Mouse (Mus musculus): Measurements from ENCODE around the gene Josd2. TPM values are rescaled to one million over a fixed set of nuclear protein-coding genes. Genes with fewer than 3 reads are reported as not detected.

The Josd2 gene
- polyA plus RNA-seq, 1 experiment from 2014 or later, result 115 TPM

DNA sequence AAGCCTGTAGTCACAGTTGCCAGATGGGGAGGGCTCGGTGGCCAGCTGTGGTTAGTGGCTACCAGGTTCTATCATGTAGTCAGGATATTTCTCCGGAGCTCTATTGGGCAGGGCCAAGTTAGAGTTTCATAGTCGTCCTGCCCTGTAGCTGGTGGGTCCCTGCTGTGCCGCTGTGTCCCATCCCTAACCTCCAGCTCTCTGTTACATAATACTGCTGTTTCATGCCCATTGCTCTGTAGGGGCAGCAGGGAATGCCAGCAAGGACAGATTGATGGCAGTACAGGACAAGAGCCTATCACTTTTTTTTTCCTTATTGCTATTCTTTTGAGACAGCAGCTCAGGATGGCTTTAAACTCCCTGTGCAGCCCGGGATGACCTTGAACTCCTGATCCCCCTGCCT, 32.0 kb upstream of the Josd2 start:
- Histone ChIP-seq H3K4me1 (replicated peaks; ENCODE audit: control insufficient read depth, insufficient read depth, low read length) (no peaks in the 10 kb centered on the region), H3K9ac (ENCODE audit: low read length) (no peak overlapping the region), H3K4me2 (ENCODE audit: low read depth, low read length) (no peak overlapping the region), H3K4me3 (ENCODE audit: low read length) (no peak overlapping the region), H3K9me3 (ENCODE audit: control insufficient read depth, low read length) (no peaks in the 10 kb centered on the region), H3K27ac (ENCODE audit: low read length) (no peak overlapping the region), H3K36me3 (ENCODE audit: control insufficient read depth, insufficient read depth, low read length) (no peaks in the 10 kb centered on the region), H3K27me3 (ENCODE audit: control insufficient read depth, insufficient read depth, low read depth, low read length) (peaks cover 27% of the 10 kb centered on the region)
- no peak for ATAC-seq (ENCODE audit: low read depth)
- 64% methylated on average over 5 of the region's 5 CpGs for WGBS

DNA sequence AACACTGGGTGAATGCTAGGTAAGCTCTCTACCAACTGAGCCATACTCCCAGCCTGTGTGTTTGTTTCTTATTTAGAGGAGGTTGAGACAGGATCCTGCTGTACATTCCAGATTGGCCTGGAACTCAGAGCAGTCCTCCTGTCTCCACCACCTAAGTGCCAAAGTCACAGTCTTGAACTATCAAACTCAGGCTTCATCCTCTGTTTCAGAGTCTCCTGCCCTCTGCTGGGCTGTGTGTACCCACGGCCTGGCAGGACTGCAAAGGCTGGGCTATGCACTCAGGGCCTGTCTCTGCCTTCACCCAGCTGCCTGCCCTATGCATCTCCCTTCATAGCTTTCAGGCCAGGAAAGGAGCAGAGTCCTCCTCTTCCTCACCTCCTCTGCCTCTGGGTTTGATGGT, 31.5 kb upstream of the Josd2 start:
- H3K4me1 ChIP-seq (replicated peaks; ENCODE audit: control insufficient read depth, insufficient read depth, low read length), result no peaks in the 10 kb centered on the region
- no peaks in the 10 kb centered on the region for H3K9me3 ChIP-seq (ENCODE audit: control insufficient read depth, low read length)
- no peak overlapping the region for H3K4me3 ChIP-seq (ENCODE audit: low read length)
- H3K4me2 ChIP-seq (ENCODE audit: low read depth, low read length), result no peak overlapping the region
- H3K27me3 ChIP-seq (ENCODE audit: control insufficient read depth, insufficient read depth, low read depth, low read length), result peaks cover 27% of the 10 kb centered on the region
- no peak overlapping the region for H3K27ac ChIP-seq (ENCODE audit: low read length)
- 0 out of 2 replicates have a peak, but pooled peaks have one; percentile 35 for ATAC-seq (ENCODE audit: low read depth)
- no peaks in the 10 kb centered on the region for H3K36me3 ChIP-seq (ENCODE audit: control insufficient read depth, insufficient read depth, low read length)
- no peak overlapping the region for H3K9ac ChIP-seq (ENCODE audit: low read length)
- 0% methylated on average over 1 of the region's 1 CpGs for WGBS

DNA sequence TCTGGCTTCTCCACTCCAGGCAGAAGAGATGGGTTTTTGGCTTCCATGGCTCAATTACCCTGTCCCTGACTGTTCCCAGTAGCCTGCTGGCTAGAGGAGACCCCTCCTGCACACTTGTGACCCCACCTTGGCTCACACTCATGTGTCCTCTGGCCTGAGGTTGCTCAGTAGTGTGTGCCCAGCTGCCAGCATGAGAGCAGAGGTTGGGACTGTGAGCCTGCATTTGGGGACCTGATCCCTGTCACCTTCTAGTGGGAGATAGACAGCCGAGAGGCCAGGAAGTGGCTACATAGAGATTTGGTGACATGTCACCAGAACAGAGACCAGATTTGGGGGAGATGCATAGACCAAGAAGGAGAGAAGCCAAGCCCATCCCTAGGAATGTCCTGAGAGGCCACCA, 30.6 kb upstream of the Josd2 start:
- Histone ChIP-seq H3K4me3 (ENCODE audit: low read length) (no peak overlapping the region), H3K9ac (ENCODE audit: low read length) (no peak overlapping the region), H3K27ac (ENCODE audit: low read length) (no peak overlapping the region), H3K27me3 (ENCODE audit: control insufficient read depth, insufficient read depth, low read depth, low read length) (peaks cover 28% of the 10 kb centered on the region), H3K4me2 (ENCODE audit: low read depth, low read length) (no peak overlapping the region), H3K36me3 (ENCODE audit: control insufficient read depth, insufficient read depth, low read length) (no peaks in the 10 kb centered on the region), H3K4me1 (replicated peaks; ENCODE audit: control insufficient read depth, insufficient read depth, low read length) (0 out of 2 replicates have a peak, but pooled peaks cover 2% of the 10 kb centered on the region), H3K9me3 (ENCODE audit: control insufficient read depth, low read length) (no peaks in the 10 kb centered on the region)
- ATAC-seq (ENCODE audit: low read depth), result no peak
- WGBS, result 56% methylated on average over 1 of the region's 1 CpGs

DNA sequence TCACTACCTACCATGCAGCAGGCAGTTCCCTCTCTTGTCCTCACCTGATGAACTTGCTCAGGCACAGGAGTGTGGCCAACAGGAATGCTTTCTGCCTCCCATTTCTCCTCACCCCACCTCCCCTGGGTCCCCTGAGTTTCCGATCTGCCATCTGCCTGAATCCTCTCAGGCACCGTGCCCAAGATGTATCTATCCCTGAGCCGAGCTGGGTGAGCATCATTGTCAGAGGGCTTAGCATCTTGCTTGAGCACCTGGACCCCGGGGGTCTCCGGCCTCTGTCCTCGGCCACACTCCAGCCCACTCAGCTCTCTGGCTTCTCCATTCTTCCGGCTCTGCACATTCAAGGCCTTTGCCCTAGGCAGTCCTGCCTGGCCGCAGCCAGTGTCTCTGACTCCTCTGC, 29.8 kb upstream of the Josd2 start:
- H3K9me3 ChIP-seq (ENCODE audit: control insufficient read depth, low read length), result no peaks in the 10 kb centered on the region
- no peak overlapping the region for H3K4me3 ChIP-seq (ENCODE audit: low read length)
- H3K27me3 ChIP-seq (ENCODE audit: control insufficient read depth, insufficient read depth, low read depth, low read length), result peaks cover 35% of the 10 kb centered on the region
- no peaks in the 10 kb centered on the region for H3K36me3 ChIP-seq (ENCODE audit: control insufficient read depth, insufficient read depth, low read length)
- H3K9ac ChIP-seq (ENCODE audit: low read length), result no peak overlapping the region
- WGBS, result 62% methylated on average over 8 of the region's 8 CpGs
- ATAC-seq (ENCODE audit: low read depth), result no peak
- 0 out of 2 replicates have a peak, but pooled peaks cover 4% of the 10 kb centered on the region for H3K4me1 ChIP-seq (replicated peaks; ENCODE audit: control insufficient read depth, insufficient read depth, low read length)
- no peak overlapping the region for H3K27ac ChIP-seq (ENCODE audit: low read length)
- H3K4me2 ChIP-seq (ENCODE audit: low read depth, low read length), result no peak overlapping the region

DNA sequence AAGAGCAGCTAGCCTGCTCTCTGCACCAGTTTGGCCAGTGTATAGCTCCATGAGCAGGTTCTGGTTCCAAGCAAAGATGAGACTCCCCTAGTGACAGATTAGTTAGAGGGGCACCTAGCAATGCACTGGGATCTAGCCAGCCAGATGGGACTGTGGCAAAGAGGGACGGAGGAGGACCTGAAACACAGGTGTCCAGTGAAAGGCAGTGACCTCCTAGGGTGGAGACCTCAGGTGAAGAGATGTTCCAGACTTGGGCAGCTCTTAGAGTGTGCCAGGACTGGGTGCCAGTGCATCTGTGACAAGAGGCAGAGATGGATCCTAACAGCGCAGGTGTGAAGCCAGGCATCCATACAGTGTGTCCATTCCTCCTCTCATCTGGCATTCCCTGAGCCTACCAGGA, 28.1 kb upstream of the Josd2 start:
- Histone ChIP-seq H3K27me3 (ENCODE audit: control insufficient read depth, insufficient read depth, low read depth, low read length) (peaks cover 53% of the 10 kb centered on the region), H3K4me1 (replicated peaks; ENCODE audit: control insufficient read depth, insufficient read depth, low read length) (0 out of 2 replicates have a peak, but pooled peaks cover 5% of the 10 kb centered on the region), H3K9ac (ENCODE audit: low read length) (no peak overlapping the region), H3K9me3 (ENCODE audit: control insufficient read depth, low read length) (no peaks in the 10 kb centered on the region), H3K27ac (ENCODE audit: low read length) (no peak overlapping the region), H3K4me2 (ENCODE audit: low read depth, low read length) (no peak overlapping the region), H3K4me3 (ENCODE audit: low read length) (no peak overlapping the region), H3K36me3 (ENCODE audit: control insufficient read depth, insufficient read depth, low read length) (no peaks in the 10 kb centered on the region)
- 68% methylated on average over 2 of the region's 2 CpGs for WGBS
- no peak for ATAC-seq (ENCODE audit: low read depth)

DNA sequence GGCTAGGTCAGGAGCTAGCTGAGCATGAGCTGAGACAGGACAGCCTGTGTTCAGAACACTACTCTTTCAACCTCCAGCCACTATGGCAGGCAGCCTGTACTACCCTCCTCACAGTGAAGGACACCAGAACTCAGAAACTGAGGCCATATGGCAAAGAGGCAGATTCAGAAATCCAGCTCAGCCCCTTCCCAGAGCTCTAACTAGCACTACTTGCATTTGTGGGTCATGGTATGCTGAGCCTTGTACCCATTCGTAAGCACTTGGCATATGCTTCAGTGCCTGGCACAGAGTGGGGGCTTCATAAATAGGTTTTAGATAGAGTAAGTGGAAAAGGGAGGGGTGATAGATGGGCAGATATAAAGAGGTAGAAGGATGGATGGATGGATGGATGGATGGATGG, 27.3 kb upstream of the Josd2 start:
- no peak overlapping the region for H3K9ac ChIP-seq (ENCODE audit: low read length)
- 0 out of 2 replicates have a peak, but pooled peaks cover 5% of the 10 kb centered on the region for H3K4me1 ChIP-seq (replicated peaks; ENCODE audit: control insufficient read depth, insufficient read depth, low read length)
- no peaks in the 10 kb centered on the region for H3K9me3 ChIP-seq (ENCODE audit: control insufficient read depth, low read length)
- no peaks in the 10 kb centered on the region for H3K36me3 ChIP-seq (ENCODE audit: control insufficient read depth, insufficient read depth, low read length)
- 76% methylated on average over 1 of the region's 1 CpGs for WGBS
- H3K27ac ChIP-seq (ENCODE audit: low read length), result no peak overlapping the region
- H3K4me3 ChIP-seq (ENCODE audit: low read length), result no peak overlapping the region
- peaks cover 59% of the 10 kb centered on the region for H3K27me3 ChIP-seq (ENCODE audit: control insufficient read depth, insufficient read depth, low read depth, low read length)
- H3K4me2 ChIP-seq (ENCODE audit: low read depth, low read length), result no peak overlapping the region
- ATAC-seq (ENCODE audit: low read depth), result no peak

DNA sequence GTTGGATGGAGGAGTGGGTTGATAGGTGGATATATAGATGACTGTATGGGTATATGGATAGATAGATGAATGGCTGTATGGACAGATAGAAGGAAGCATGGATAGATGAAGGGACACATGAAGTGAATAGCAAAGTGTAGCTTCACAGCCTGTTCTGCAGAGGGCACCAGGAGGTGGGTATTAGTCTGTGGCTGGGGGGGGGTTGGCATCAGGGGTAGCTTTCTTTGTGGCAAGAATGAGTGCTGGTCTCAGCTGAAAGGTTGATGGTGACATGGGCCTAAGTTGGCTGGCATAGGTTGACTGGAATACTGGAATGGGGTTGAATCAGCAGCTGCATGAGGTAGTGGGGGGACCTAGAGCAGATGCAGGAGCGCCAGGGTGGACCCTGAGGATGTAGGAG, 26.6 kb upstream of the Josd2 start:
- Histone ChIP-seq H3K36me3 (ENCODE audit: control insufficient read depth, insufficient read depth, low read length) (no peaks in the 10 kb centered on the region), H3K27ac (ENCODE audit: low read length) (no peak overlapping the region), H3K4me2 (ENCODE audit: low read depth, low read length) (no peak overlapping the region), H3K9me3 (ENCODE audit: control insufficient read depth, low read length) (no peaks in the 10 kb centered on the region), H3K4me1 (replicated peaks; ENCODE audit: control insufficient read depth, insufficient read depth, low read length) (0 out of 2 replicates have a peak, but pooled peaks cover 5% of the 10 kb centered on the region), H3K27me3 (ENCODE audit: control insufficient read depth, insufficient read depth, low read depth, low read length) (peaks cover 64% of the 10 kb centered on the region), H3K9ac (ENCODE audit: low read length) (no peak overlapping the region), H3K4me3 (ENCODE audit: low read length) (no peak overlapping the region)
- no peak for ATAC-seq (ENCODE audit: low read depth)
- WGBS, result 18% methylated on average over 1 of the region's 1 CpGs

DNA sequence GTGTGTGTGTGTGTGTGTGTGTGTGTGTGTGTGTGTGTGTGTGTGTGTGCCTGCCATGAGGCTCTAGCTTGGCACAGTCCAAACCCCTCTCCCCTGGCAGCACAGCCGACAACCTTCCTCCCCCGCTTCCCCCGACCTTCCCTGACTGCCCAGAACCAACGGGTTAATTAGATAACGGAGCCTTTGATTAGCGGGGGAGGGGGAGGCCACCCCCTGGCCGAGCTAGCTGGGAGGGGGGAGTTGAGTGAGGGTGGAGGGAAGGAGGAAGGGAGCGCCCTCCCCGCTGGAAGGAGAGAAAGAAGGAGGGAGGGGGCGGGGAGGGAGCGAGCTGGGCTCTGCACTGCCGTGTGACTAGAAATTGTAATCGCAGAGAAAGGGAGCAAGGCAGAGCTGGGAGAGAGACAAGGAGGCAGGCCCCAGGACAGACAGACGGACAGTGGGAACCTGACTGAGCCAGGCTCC, 26.1 kb upstream of the Josd2 start:
- ATAC-seq (ENCODE audit: low read depth), result peak; percentile 49; the same call in 1 of the 2 replicates
- Histone ChIP-seq H3K4me2 (ENCODE audit: low read depth, low read length) (peak overlapping the region; percentile 44), H3K9ac (ENCODE audit: low read length) (peak overlapping the region; percentile 27), H3K4me1 (replicated peaks; ENCODE audit: control insufficient read depth, insufficient read depth, low read length) (0 out of 2 replicates have a peak, but pooled peaks cover 5% of the 10 kb centered on the region), H3K9me3 (ENCODE audit: control insufficient read depth, low read length) (no peaks in the 10 kb centered on the region), H3K27me3 (ENCODE audit: control insufficient read depth, insufficient read depth, low read depth, low read length) (peaks cover 66% of the 10 kb centered on the region), H3K27ac (ENCODE audit: low read length) (no peak overlapping the region), H3K36me3 (ENCODE audit: control insufficient read depth, insufficient read depth, low read length) (no peaks in the 10 kb centered on the region), H3K4me3 (ENCODE audit: low read length) (peak overlapping the region; percentile 40)
- WGBS, result under 1% methylated on average over 12 of the region's 14 CpGs

DNA sequence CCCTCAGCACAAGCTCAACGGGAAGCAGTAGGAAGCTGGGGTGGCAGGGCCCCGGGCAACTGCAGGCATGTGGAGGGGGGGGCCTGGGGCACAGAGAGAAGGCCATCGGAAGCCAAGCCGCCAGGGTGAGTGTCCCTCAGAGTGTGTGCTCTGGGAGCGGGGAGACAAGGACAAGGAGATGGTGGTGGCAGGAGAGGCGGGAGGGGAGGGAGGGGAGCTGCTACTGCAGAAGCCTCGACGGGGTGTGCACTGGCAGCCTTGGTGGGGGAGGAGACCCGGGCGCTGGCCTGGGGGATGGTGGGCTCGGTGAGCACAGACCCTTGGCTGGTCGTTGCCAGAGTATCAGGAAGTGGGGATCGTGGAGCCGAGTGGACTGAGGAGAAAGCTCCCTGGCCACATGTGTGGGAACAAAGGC, 25.4 kb upstream of the Josd2 start:
- H3K36me3 ChIP-seq (ENCODE audit: control insufficient read depth, insufficient read depth, low read length), result no peaks in the 10 kb centered on the region
- under 1% methylated on average over 13 of the region's 14 CpGs for WGBS
- H3K9me3 ChIP-seq (ENCODE audit: control insufficient read depth, low read length), result no peaks in the 10 kb centered on the region
- ATAC-seq (ENCODE audit: low read depth), result peak; percentile 16; the same call in 1 of the 2 replicates
- peak overlapping the region; percentile 27 for H3K9ac ChIP-seq (ENCODE audit: low read length)
- peak overlapping the region; percentile 44 for H3K4me2 ChIP-seq (ENCODE audit: low read depth, low read length)
- no peak overlapping the region for H3K27ac ChIP-seq (ENCODE audit: low read length)
- H3K4me3 ChIP-seq (ENCODE audit: low read length), result peak overlapping the region; percentile 40
- H3K4me1 ChIP-seq (replicated peaks; ENCODE audit: control insufficient read depth, insufficient read depth, low read length), result 0 out of 2 replicates have a peak, but pooled peaks cover 5% of the 10 kb centered on the region
- peaks cover 66% of the 10 kb centered on the region for H3K27me3 ChIP-seq (ENCODE audit: control insufficient read depth, insufficient read depth, low read depth, low read length)
